Mouse (Mus musculus) activated CD4-positive, CD25-positive, alpha-beta regulatory T cell (primary cell): Measurements from ENCODE around the gene Prl3d1. TPM values are rescaled to one million over a fixed set of nuclear protein-coding genes. Genes with fewer than 3 reads are reported as not detected.

Experiments
- polyA plus RNA-seq, 2 experiments: library from polyadenylated mRNA; unstranded; fragments of 100-300 nt; shearing (Covaris generic); gene quantifications; one replicate each; pipeline ENCODE4 v1.2.1; 2017

Gene Prl3d1
- polyA plus RNA-seq = not detected

DNA sequence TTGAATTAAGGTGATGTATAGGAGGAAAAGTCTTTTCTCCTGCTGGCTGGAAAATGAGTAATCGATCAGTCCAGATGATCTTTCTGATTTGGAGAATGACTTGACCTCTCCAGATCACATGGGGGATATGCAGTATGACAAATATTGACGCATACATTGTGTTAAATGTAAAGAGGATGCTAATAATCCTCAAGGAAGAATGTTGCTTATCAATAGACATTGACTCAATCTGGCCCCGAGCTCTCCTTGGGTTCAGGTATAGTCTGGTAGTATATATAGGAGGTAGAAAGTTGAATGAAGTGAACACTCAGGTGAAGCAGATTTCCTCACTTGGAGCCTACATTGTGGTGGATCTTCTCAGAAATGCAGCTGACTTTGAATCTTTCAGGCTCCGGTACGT lies at the start of gene Prl3d1:
Prl3d1 (plus strand) TSS at position 301 of the 400 bp plus-strand sequence.

DNA sequence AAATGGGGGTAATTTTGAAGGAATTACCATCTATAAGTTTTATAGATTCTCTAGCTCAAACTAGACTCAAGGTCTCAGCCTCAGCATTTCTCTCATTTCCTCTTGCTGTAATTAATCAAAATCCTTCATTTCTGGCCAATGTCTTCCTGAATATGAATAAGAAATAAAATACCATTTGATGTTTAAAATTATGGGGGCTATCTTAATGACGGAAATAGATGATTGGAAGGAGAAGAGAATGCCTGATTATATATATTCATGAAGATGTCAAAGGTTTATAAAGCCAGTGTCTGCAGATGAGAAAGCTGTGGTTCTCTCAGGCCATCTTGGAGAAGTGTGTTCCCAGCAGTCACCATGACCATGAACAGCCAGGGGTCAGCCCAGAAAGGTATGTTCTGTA lies 36.7 kb upstream of the Prl3d1 start, which contains the start of gene Prl:
Prl (plus strand) TSS at position 301 of the 400 bp plus-strand sequence.

DNA sequence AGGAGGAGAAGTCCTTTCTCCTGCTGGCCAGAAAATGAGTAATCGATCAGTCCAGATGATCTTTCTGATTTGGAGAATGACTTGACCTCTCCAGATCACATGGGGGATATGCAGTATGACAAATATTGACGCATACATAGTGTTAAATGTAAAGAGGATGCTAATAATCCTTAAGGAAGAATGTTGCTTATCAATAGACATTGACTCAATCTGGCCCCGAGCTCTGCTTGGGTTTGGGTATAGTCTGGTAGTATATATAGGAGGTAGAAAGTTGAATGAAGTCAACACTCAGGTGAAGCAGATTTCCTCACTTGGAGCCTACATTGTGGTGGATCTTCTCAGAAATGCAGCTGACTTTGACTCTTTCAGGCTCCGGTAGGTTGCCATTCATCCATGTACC lies 27.4 kb downstream of the Prl3d1 start, which contains the start of gene Prl3d2:
Prl3d2 (plus strand) TSS at position 301 of the 400 bp plus-strand sequence.

Other genes starting within 250 kb of the Prl3d1 start
- gene Prl, start 36.6 kb upstream of the Prl3d1 start, polyA plus RNA-seq = under 1 TPM in 1 of 2 experiments, not detected in 1; 0.23 TPM
- not detected for gene Prl3d2, start 27.5 kb downstream of the Prl3d1 start, polyA plus RNA-seq
- gene Prl3d3, start 62.6 kb downstream of the Prl3d1 start, polyA plus RNA-seq = not detected
- gene Prl3c1, start 102.5 kb downstream of the Prl3d1 start, polyA plus RNA-seq = not detected
- gene Prl3b1, start 147.7 kb downstream of the Prl3d1 start, polyA plus RNA-seq = not detected
- not detected for gene Prl3a1, start 165.2 kb downstream of the Prl3d1 start, polyA plus RNA-seq
- gene Prl6a1, start 218.4 kb downstream of the Prl3d1 start, polyA plus RNA-seq = not detected